Mouse (Mus musculus) spleen, adult 2 months (tissue): ENCODE results near the gene Mprip.

Experiments
- CTCF ChIP-seq: fragments of 200-500 bp; IDR thresholded peaks from 2 replicates; pipeline ENCODE4 v1.5.1; 2011; ENCODE audit warnings: mild to moderate bottlenecking, inconsistent platforms; ENCODE audit not compliant: insufficient read depth, insufficient read length, insufficient replicate concordance; ENCODE audit errors: extremely low read depth
- POLR2A ChIP-seq: fragments of 200-500 bp; IDR thresholded peaks from 2 replicates; pipeline ENCODE4 v1.6.1; 2011; ENCODE audit warnings: low read depth, low read length, inconsistent platforms

GRCm38 (mm10) chr11:59769738-59770137 lies 108.6 kb downstream of the Mprip start:
- no peak for TF ChIP-seq CTCF
- TF ChIP-seq POLR2A = no peak
